Mouse (Mus musculus) embryonic stem cell, embryonic (primary cell): ENCODE measurements around the gene Prkca.

ENCODE experiments used
- CTCF ChIA-PET, 4 experiments: fragments of 300-600 bp in 2 of 4; fragments of 350-600 bp in 2 of 4; sonication (Branson Sonifier 250); formaldehyde crosslinking; loops; one replicate each; lab custom pipeline; 2022; ENCODE audit warnings: inconsistent platforms in 2 of 4; lab: Charles Lee
- POLR2A ChIA-PET, 4 experiments: fragments of 300-600 bp in 2 of 4; fragments of 350-600 bp in 2 of 4; sonication (Branson Sonifier 250); formaldehyde crosslinking; loops; one replicate each; lab custom pipeline; 2022; ENCODE audit warnings: antibody characterized with exemption in 4 of 4, inconsistent platforms in 1 of 4; lab: Charles Lee

Gene Prkca

GRCm38 (mm10) chr11:108054647-108055046, 289.1 kb downstream of the Prkca start:
- POLR2A ChIA-PET, result interaction anchor here in 1 of 4 experiments (0.7 kb wide), 1 partner anchor 136 kb away, joined by 3 read pairs; no protein-coding TSS in a partner anchor
- CTCF ChIA-PET, result no interaction called here

- ChIA-PET CTCF (no interaction called here), POLR2A (interaction anchor here in 1 of 4 experiments (0.6 kb wide), 1 partner anchor 288 kb away, joined by 4 read pairs; no protein-coding TSS in a partner anchor)
Observed at GRCm38 (mm10) chr11:108053746-108054145, 290.0 kb downstream of the Prkca start.

- CTCF ChIA-PET, result interaction anchor here in 1 of 4 experiments (0.6 kb wide), 1 partner anchor 658 kb away, joined by 3 read pairs; no protein-coding TSS in a partner anchor
- POLR2A ChIA-PET, result no interaction called here
Observed at GRCm38 (mm10) chr11:108041669-108042068, 302.1 kb downstream of the Prkca start.

- ChIA-PET POLR2A (no interaction called here), CTCF (no interaction called here)
Observed at GRCm38 (mm10) chr11:108040823-108041222, 302.9 kb downstream of the Prkca start.

- CTCF ChIA-PET, result interaction anchor here in 3 of 4 experiments (0.5 to 1.2 kb wide), 3 partner anchors 9 to 67 kb away, joined by 3 to 5 read pairs (median 3); no protein-coding TSS in a partner anchor
- POLR2A ChIA-PET, result interaction anchor here in 2 of 4 experiments (0.6 to 1.3 kb wide), 3 partner anchors 11 to 304 kb away, joined by 4 to 11 read pairs (median 6); partner anchors contain the start of gene Prkca (in 1 of the 2)
Observed at GRCm38 (mm10) chr11:108039761-108040160, 304.0 kb downstream of the Prkca start.

- POLR2A ChIA-PET, result no interaction called here
- CTCF ChIA-PET, result no interaction called here
Observed at GRCm38 (mm10) chr11:108038989-108039388, 304.7 kb downstream of the Prkca start.

- POLR2A ChIA-PET, result no interaction called here
Observed at GRCm38 (mm10) chr11:108036339-108036738, 307.4 kb downstream of the Prkca start.

GRCm38 (mm10) chr11:108035761-108036160, 308.0 kb downstream of the Prkca start:
- CTCF ChIA-PET, result interaction anchor here in 1 of 4 experiments (0.6 to 1.0 kb wide), 2 partner anchors 10 to 1407 kb away, joined by 3 read pairs; no protein-coding TSS in a partner anchor

More at GRCm38 (mm10) chr11:108036339-108036738, 307.4 kb downstream of the Prkca start:
- CTCF ChIA-PET, result interaction anchor here in 1 of 4 experiments (1.0 kb wide), 1 partner anchor 11 kb away, joined by 3 read pairs; no protein-coding TSS in a partner anchor

GRCm38 (mm10) chr11:108034376-108034775, 309.4 kb downstream of the Prkca start:
- ChIA-PET CTCF (interaction anchor here in 1 of 4 experiments (0.8 kb wide), 1 partner anchor 415 kb away, joined by 3 read pairs; no protein-coding TSS in a partner anchor), POLR2A (interaction anchor here in 1 of 4 experiments (1.2 kb wide), 1 partner anchor 267 kb away, joined by 3 read pairs; no protein-coding TSS in a partner anchor)

More at GRCm38 (mm10) chr11:108035761-108036160, 308.0 kb downstream of the Prkca start:
- POLR2A ChIA-PET, result no interaction called here

GRCm38 (mm10) chr11:108032568-108032967, 311.2 kb downstream of the Prkca start:
- POLR2A ChIA-PET, result no interaction called here
- CTCF ChIA-PET, result no interaction called here

GRCm38 (mm10) chr11:108030956-108031604, 312.6 kb downstream of the Prkca start:
- POLR2A ChIA-PET, result interaction anchor here in 1 of 4 experiments (0.6 kb wide), 1 partner anchor 28 kb away, joined by 3 read pairs; no protein-coding TSS in a partner anchor
- CTCF ChIA-PET, result interaction anchor here (0.6 to 1.9 kb wide), 18 partner anchors 9 to 673 kb away, joined by 3 to 13 read pairs (median 4); no protein-coding TSS in a partner anchor

GRCm38 (mm10) chr11:108029321-108029720, 314.4 kb downstream of the Prkca start:
- POLR2A ChIA-PET, result no interaction called here
- CTCF ChIA-PET, result interaction anchor here in 1 of 4 experiments (0.7 to 1.3 kb wide), 2 partner anchors 9 to 18 kb away, joined by 3 read pairs; no protein-coding TSS in a partner anchor

- CTCF ChIA-PET, result interaction anchor here in 2 of 4 experiments (1.0 to 1.3 kb wide), 3 partner anchors 17 to 350 kb away, joined by 3 to 4 read pairs (median 3); no protein-coding TSS in a partner anchor
- POLR2A ChIA-PET, result interaction anchor here in 1 of 4 experiments (0.9 kb wide), 1 partner anchor 11 kb away, joined by 4 read pairs; no protein-coding TSS in a partner anchor
Observed at GRCm38 (mm10) chr11:108028398-108028797, 315.3 kb downstream of the Prkca start.

- POLR2A ChIA-PET, result interaction anchor here in 2 of 4 experiments (0.5 to 0.6 kb wide), 2 partner anchors 88 to 373 kb away, joined by 3 to 5 read pairs; no protein-coding TSS in a partner anchor
- CTCF ChIA-PET, result interaction anchor here (0.5 to 1.3 kb wide), 11 partner anchors 10 to 901 kb away, joined by 3 to 8 read pairs (median 3); no protein-coding TSS in a partner anchor
Observed at GRCm38 (mm10) chr11:108025726-108026425, 317.9 kb downstream of the Prkca start.

- CTCF ChIA-PET, result interaction anchor here in 2 of 4 experiments (0.6 to 1.0 kb wide), 2 partner anchors 24 to 170 kb away, joined by 3 to 4 read pairs; no protein-coding TSS in a partner anchor
Observed at GRCm38 (mm10) chr11:108023188-108023587, 320.5 kb downstream of the Prkca start.

GRCm38 (mm10) chr11:108020889-108021288, 322.8 kb downstream of the Prkca start:
- ChIA-PET CTCF (interaction anchor here in 1 of 4 experiments (0.6 kb wide), 1 partner anchor 137 kb away, joined by 3 read pairs; no protein-coding TSS in a partner anchor), POLR2A (no interaction called here)

More at GRCm38 (mm10) chr11:108023188-108023587, 320.5 kb downstream of the Prkca start:
- POLR2A ChIA-PET, result interaction anchor here in 1 of 4 experiments (1.0 kb wide), 1 partner anchor 93 kb away, joined by 3 read pairs; no protein-coding TSS in a partner anchor

- ChIA-PET POLR2A (no interaction called here), CTCF (interaction anchor here in 1 of 4 experiments (2.0 kb wide), 1 partner anchor 151 kb away, joined by 5 read pairs; no protein-coding TSS in a partner anchor)
Observed at GRCm38 (mm10) chr11:108015284-108015683, 328.4 kb downstream of the Prkca start.

- ChIA-PET CTCF (interaction anchor here in 2 of 4 experiments (0.7 to 3.2 kb wide), 4 partner anchors 149 to 364 kb away, joined by 3 to 11 read pairs (median 4); no protein-coding TSS in a partner anchor), POLR2A (interaction anchor here in 1 of 4 experiments (0.9 kb wide), 1 partner anchor 14 kb away, joined by 3 read pairs; no protein-coding TSS in a partner anchor)
Observed at GRCm38 (mm10) chr11:108013390-108013789, 330.3 kb downstream of the Prkca start.
